Mouse (Mus musculus) stomach, embryonic 14.5 days (tissue): ENCODE data around the gene Ank2. TPM values are rescaled to one million over a fixed set of nuclear protein-coding genes. Genes with fewer than 3 reads are reported as not detected.
A peak's percentile ranks its signal among the peaks of the same experiment; 100 is the strongest.

ENCODE experiments used
- ATAC-seq: fragments of 200-750 bp; cut with Nextera tagmentation; 2 replicates; pipeline ENCODE4 v1.8.0; 2017; ENCODE audit warnings: low read depth, moderate TSS enrichment; ENCODE audit not compliant: insufficient number of reproducible peaks, insufficient read depth, low FRiP score
- H3K27ac ChIP-seq: fragments of 300-500 bp; sonication (generic); 2 replicates; pipeline ENCODE4 v1.5.1; 2014; ENCODE audit warnings: mild to moderate bottlenecking, low read length, moderate library complexity, mixed read lengths
- H3K27me3 ChIP-seq: fragments of 300-500 bp; sonication (generic); 2 replicates; pipeline ENCODE4 v1.6.1; 2014; ENCODE audit warnings: low read length, control low read depth, mixed read lengths; ENCODE audit not compliant: control insufficient read depth, insufficient read depth
- H3K36me3 ChIP-seq: fragments of 300-500 bp; sonication (generic); 2 replicates; pipeline ENCODE4 v1.6.1; 2014; ENCODE audit warnings: mild to moderate bottlenecking, control low read depth, low read length, moderate library complexity, mixed read lengths; ENCODE audit not compliant: control insufficient read depth, insufficient read depth
- H3K4me1 ChIP-seq: fragments of 300-500 bp; sonication (generic); 2 replicates; pipeline ENCODE4 v1.6.1; 2014; ENCODE audit warnings: low read length, control low read depth, mixed read lengths; ENCODE audit not compliant: control insufficient read depth, insufficient read depth
- H3K4me2 ChIP-seq: fragments of 300-500 bp; sonication (generic); replicated peaks from 2 replicates; pipeline ENCODE4 v1.6.1; 2014; ENCODE audit warnings: low read depth, low read length, control low read depth
- H3K4me3 ChIP-seq: fragments of 300-500 bp; sonication (generic); 2 replicates; pipeline ENCODE4 v1.5.1; 2014; ENCODE audit warnings: low read depth, low read length, control low read depth
- H3K9ac ChIP-seq: fragments of 300-500 bp; sonication (generic); replicated peaks from 2 replicates; pipeline ENCODE4 v1.6.1; 2014; ENCODE audit warnings: low read depth, mild to moderate bottlenecking, control low read depth, low read length, moderate library complexity, mixed read lengths
- H3K9me3 ChIP-seq: fragments of 300-500 bp; sonication (generic); 2 replicates; pipeline ENCODE4 v1.6.1; 2016; ENCODE audit warnings: low read depth, low read length, control low read depth; ENCODE audit not compliant: control insufficient read depth
- WGBS: fragments of 180-500 bp; shearing (Covaris S2); extraction: QIAGEN DNeasy Blood & Tissue Kit; methylation state at CpG from one replicate; pipeline ENCODE4 v1.1.7; 2014; 5-methylcytosine and 5-hydroxymethylcytosine counted together
- microRNA counts: library from miRNA; unstranded; fragments of <30 nt; microRNA quantifications from one replicate; lab custom pipeline; 2016
- microRNA-seq: library from miRNA; unstranded; fragments of <30 nt; microRNA quantifications from one replicate; pipeline ENCODE4, GENCODE M21; 2016
- polyA plus RNA-seq: library from polyadenylated mRNA; unstranded; fragments of >200 nt; fragmentation: Nextera tagmentation; extraction: Ambion mirVana; gene quantifications from 2 replicates; pipeline ENCODE4 v1.2.1, GENCODE M21; 2014

Ank2 gene
- polyA plus RNA-seq, 1 experiment from 2014 or later: 50.0 TPM

GRCm38 (mm10) chr3:126886644-126887043 lies 612.5 kb downstream of the Ank2 start:
- no peak for ATAC-seq
- H3K36me3 ChIP-seq: no peaks in the 10 kb centered on the region
- no peak overlapping the region for H3K27ac ChIP-seq

GRCm38 (mm10) chr3:126886090-126886489 lies 613.1 kb downstream of the Ank2 start:
- 73% methylated on average over 4 of the region's 4 CpGs for WGBS
- H3K4me2 ChIP-seq: no peak overlapping the region
- H3K4me3 ChIP-seq: no peak overlapping the region

More at GRCm38 (mm10) chr3:126886644-126887043, 612.5 kb downstream of the Ank2 start:
- Histone ChIP-seq H3K4me1 (no peaks in the 10 kb centered on the region), H3K27me3 (no peaks in the 10 kb centered on the region), H3K4me2 (no peak overlapping the region), H3K9ac (no peak overlapping the region), H3K9me3 (no peaks in the 10 kb centered on the region), H3K4me3 (no peak overlapping the region)
- 80% methylated on average over 4 of the region's 4 CpGs for WGBS

GRCm38 (mm10) chr3:126878233-126878632 lies 620.9 kb downstream of the Ank2 start:
- Histone ChIP-seq H3K9ac (no peak overlapping the region), H3K4me2 (no peak overlapping the region), H3K27me3 (no peaks in the 10 kb centered on the region), H3K27ac (no peak overlapping the region), H3K9me3 (no peaks in the 10 kb centered on the region), H3K4me3 (no peak overlapping the region), H3K4me1 (no peaks in the 10 kb centered on the region), H3K36me3 (no peaks in the 10 kb centered on the region)
- no peak for ATAC-seq
- WGBS: 34% methylated on average over 1 of the region's 1 CpGs

More at GRCm38 (mm10) chr3:126886090-126886489, 613.1 kb downstream of the Ank2 start:
- no peak overlapping the region for H3K27ac ChIP-seq
- H3K9me3 ChIP-seq: no peaks in the 10 kb centered on the region
- H3K9ac ChIP-seq: no peak overlapping the region
- no peak for ATAC-seq
- H3K4me1 ChIP-seq: no peaks in the 10 kb centered on the region
- no peaks in the 10 kb centered on the region for H3K27me3 ChIP-seq
- H3K36me3 ChIP-seq: no peaks in the 10 kb centered on the region

MicroRNA genes within 50 kb of the gene (microRNA counts, 519-probe panel; counts per million panel counts)
- microRNA mmu-miR-302a (lab: Ali Mortazavi, UCI) (not detected), microRNA mmu-miR-302b (lab: Ali Mortazavi, UCI) (not detected), microRNA mmu-miR-302c (lab: Ali Mortazavi, UCI) (not detected), microRNA mmu-miR-302d (lab: Ali Mortazavi, UCI) (not detected), microRNA mmu-miR-367 (lab: Ali Mortazavi, UCI) (2,893 counts per million, percentile 50 among the panel's probes with 10 or more counts)

Small RNA genes lying within 50 kb of the gene (microRNA-seq; reads per million reads assigned to microRNA genes)
- not detected for gene Gm44494
- gene Mir302a: 57.0 reads per million, percentile 39 among the genes with 10 or more reads in this experiment
- 38.5 reads per million, percentile 36 among the genes with 10 or more reads in this experiment for gene Mir302b
- gene Mir302c: 8.3 reads per million, percentile 18 among the genes with 10 or more reads in this experiment
- gene Mir302d: 60.4 reads per million, percentile 41 among the genes with 10 or more reads in this experiment
- gene Mir367: not detected

Other genes starting within 250 kb of the Ank2 start
- 59.2 and 68.3 TPM in 2 replicates for gene Larp7, start 54.0 kb upstream of the Ank2 start, polyA plus RNA-seq
- 11.1 and 13.6 TPM in 2 replicates for gene Zgrf1, start 54.1 kb upstream of the Ank2 start, polyA plus RNA-seq
- gene Neurog2, start 133.8 kb upstream of the Ank2 start, polyA plus RNA-seq: not detected in 2 replicates